Mouse (Mus musculus): ENCODE measurements around the gene Smtnl2. TPM values are rescaled to one million over a fixed set of nuclear protein-coding genes. Genes with fewer than 3 reads are reported as not detected.
"Not testable (repeated sequence)": the region's sequence is repeated elsewhere in the genome, so short reads cannot be mapped to it uniquely, and the experiment has no call there.

The Smtnl2 gene
- polyA plus RNA-seq, 2 experiments from 2014 or later, result not detected

GRCm38 (mm10) chr11:72354971-72355728 lies 56.4 kb downstream of the Smtnl2 start:
- ATAC-seq, result no peak

GRCm38 (mm10) chr11:72353186-72353585 lies 58.3 kb downstream of the Smtnl2 start:
- no peak for ATAC-seq

DNA sequence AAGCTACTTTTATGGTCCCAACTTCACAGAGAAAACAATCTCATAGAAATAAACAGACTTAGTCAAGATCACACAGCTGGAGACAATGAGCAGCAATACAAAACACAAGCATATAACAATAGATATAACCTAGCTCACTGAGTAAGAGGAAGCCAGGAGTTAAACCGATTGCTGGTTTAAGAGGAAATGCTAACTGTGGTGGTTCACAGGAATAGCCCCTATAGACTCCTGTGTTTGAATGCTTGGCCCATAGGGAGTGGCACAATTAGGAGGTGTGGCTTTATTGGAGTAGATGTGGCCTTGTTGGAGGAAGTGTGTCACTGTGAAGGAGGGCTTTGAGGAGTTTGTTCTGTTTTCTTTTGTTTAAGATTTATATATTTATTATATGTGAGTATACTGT lies 59.2 kb downstream of the Smtnl2 start:
- ATAC-seq, result no peak

GRCm38 (mm10) chr11:72349652-72350051 lies 61.9 kb downstream of the Smtnl2 start:
- ATAC-seq, result no peak

DNA sequence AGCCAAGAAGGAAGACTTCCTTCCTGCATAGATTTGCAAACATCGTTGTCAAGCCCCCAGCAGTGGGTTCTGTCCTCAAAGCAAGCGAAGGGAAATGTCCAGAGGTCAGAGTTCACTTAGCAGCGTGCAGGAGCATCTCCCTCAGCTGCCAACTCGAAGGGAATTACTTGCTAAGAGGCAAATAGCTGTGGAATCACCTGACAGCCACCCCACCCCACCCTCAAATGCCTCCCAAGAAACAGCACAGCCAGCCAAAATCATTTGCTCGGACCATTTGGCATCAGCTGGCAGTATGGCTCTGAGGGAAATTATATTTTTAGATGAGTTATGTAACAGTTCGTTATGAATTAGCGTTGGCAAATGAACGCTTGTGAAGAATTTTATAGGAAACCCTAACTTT lies 62.5 kb downstream of the Smtnl2 start:
- ATAC-seq, result no peak

DNA sequence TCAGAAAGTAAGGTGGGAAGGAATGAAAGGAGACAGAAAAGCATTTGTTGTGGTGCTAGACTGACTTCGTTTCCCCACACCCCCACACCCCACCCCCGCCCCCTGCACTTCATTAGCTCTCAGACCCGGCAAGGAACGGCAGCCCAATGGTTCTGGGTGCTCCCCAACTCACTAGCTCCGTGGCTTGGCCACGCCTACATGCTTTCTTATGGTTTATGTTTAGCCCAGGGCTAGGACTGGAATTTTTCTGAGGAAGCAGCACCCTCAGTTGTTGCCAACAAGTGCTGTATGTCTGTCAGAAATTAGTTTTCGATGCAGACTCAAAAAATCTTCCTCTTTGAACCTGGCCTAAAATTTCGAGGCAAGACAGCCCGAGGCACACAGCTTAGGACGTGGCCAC lies 63.0 kb downstream of the Smtnl2 start:
- no peak for ATAC-seq

GRCm38 (mm10) chr11:72344486-72344885 lies 67.0 kb downstream of the Smtnl2 start:
- no peak for ATAC-seq

- no peak for ATAC-seq
These were observed 67.6 kb downstream of the Smtnl2 start for GRCm38 (mm10) chr11:72343904-72344303.

GRCm38 (mm10) chr11:72343238-72343625 lies 68.3 kb downstream of the Smtnl2 start:
- ATAC-seq, result not testable (repeated sequence)

- ATAC-seq, result no peak
These were observed 68.8 kb downstream of the Smtnl2 start for GRCm38 (mm10) chr11:72342549-72343237.

DNA sequence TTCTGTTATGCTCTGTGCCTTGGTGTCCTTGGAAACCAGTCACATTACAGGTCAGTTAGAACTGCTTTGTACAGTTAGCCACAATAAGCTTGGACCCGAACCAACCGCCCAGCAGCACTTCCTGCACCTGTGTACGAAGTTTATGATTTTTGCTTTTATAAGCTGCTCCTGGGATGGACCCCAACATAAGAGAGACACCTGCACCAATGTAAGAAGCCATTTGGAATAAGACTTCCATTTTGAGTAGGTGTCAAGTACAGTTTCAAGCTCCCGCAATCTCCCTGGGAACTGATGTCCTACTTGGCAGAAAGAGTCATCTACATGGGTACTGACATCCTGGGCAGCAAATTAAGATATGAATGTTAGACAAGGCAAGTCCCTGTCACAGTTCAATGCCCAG lies 71.8 kb downstream of the Smtnl2 start:
- no peak for ATAC-seq

Other genes with a start within 250 kb of the Smtnl2 start
- not detected for gene Gm43951, start 204.9 kb downstream of the Smtnl2 start, polyA plus RNA-seq (2017; shearing (Covaris generic))
- gene 4933427D14Rik, start 204.3 kb downstream of the Smtnl2 start, polyA plus RNA-seq (2017; shearing (Covaris generic)), result 10 to 100 TPM; 18.5 to 19.6 TPM
- 100 to 1,000 TPM; 118 to 131 TPM for gene Txndc17, start 204.2 kb downstream of the Smtnl2 start, polyA plus RNA-seq (2017; shearing (Covaris generic))
- 10 to 100 TPM; 13.0 to 15.6 TPM for gene Med31, start 196.1 kb downstream of the Smtnl2 start, polyA plus RNA-seq (2017; shearing (Covaris generic))
- not detected for gene Slc13a5, start 144.5 kb downstream of the Smtnl2 start, polyA plus RNA-seq (2017; shearing (Covaris generic))
- 100 to 1,000 TPM in 1 of 2 experiments, 10 to 100 TPM in 1; 68.0 to 111 TPM for gene Xaf1, start 110.1 kb downstream of the Smtnl2 start, polyA plus RNA-seq (2017; shearing (Covaris generic))
- gene Fbxo39, start 97.3 kb downstream of the Smtnl2 start, polyA plus RNA-seq (2017; shearing (Covaris generic)), result under 1 TPM; 0.20 to 0.28 TPM
- gene Tekt1, start 49.3 kb downstream of the Smtnl2 start, polyA plus RNA-seq (2017; shearing (Covaris generic)), result not detected
- gene Ggt6, start 23.8 kb upstream of the Smtnl2 start, polyA plus RNA-seq (2017; shearing (Covaris generic)), result not detected
- gene Mybbp1a, start 29.6 kb upstream of the Smtnl2 start, polyA plus RNA-seq (2017; shearing (Covaris generic)), result 10 to 100 TPM; 55.5 to 77.9 TPM
- gene Spns2, start 78.2 kb upstream of the Smtnl2 start, polyA plus RNA-seq (2017; shearing (Covaris generic)), result not detected
- under 1 TPM; 0.61 to 0.70 TPM for gene Spns3, start 138.8 kb upstream of the Smtnl2 start, polyA plus RNA-seq (2017; shearing (Covaris generic))
- gene Ube2g1, start 195.6 kb upstream of the Smtnl2 start, polyA plus RNA-seq (2017; shearing (Covaris generic)), result 10 to 100 TPM; 49.6 to 52.2 TPM